Mouse (Mus musculus): ENCODE measurements around the gene Speg. TPM values are rescaled to one million over a fixed set of nuclear protein-coding genes. Genes with fewer than 3 reads are reported as not detected.
A peak's percentile ranks its signal among the peaks of the same experiment; 100 is the strongest.

The Speg gene
- polyA plus RNA-seq, 1 experiment from 2014 or later, result 20.1 TPM

- no peak overlapping the region for H3K9ac ChIP-seq (replicated peaks)
- ATAC-seq (ENCODE audit: low FRiP score), result peak; percentile 11; the same call in 1 of the 2 replicates
- H3K4me1 ChIP-seq, result peaks cover 83% of the 10 kb centered on the region
- no peaks in the 10 kb centered on the region for H3K9me3 ChIP-seq (replicated peaks)
- no peak overlapping the region for H3K4me3 ChIP-seq (replicated peaks)
- H3K36me3 ChIP-seq, result no peaks in the 10 kb centered on the region
- peak overlapping the region; percentile 77 for H3K4me2 ChIP-seq
- H3K27me3 ChIP-seq (replicated peaks), result peaks cover 4% of the 10 kb centered on the region; the same call in 1 of the 2 replicates
- peak overlapping the region; percentile 49 for H3K27ac ChIP-seq (replicated peaks)
- 10% methylated on average over 9 of the region's 9 CpGs for WGBS
Observed at GRCm38 (mm10) chr1:75445141-75445701, 70.1 kb downstream of the Speg start.

DNA sequence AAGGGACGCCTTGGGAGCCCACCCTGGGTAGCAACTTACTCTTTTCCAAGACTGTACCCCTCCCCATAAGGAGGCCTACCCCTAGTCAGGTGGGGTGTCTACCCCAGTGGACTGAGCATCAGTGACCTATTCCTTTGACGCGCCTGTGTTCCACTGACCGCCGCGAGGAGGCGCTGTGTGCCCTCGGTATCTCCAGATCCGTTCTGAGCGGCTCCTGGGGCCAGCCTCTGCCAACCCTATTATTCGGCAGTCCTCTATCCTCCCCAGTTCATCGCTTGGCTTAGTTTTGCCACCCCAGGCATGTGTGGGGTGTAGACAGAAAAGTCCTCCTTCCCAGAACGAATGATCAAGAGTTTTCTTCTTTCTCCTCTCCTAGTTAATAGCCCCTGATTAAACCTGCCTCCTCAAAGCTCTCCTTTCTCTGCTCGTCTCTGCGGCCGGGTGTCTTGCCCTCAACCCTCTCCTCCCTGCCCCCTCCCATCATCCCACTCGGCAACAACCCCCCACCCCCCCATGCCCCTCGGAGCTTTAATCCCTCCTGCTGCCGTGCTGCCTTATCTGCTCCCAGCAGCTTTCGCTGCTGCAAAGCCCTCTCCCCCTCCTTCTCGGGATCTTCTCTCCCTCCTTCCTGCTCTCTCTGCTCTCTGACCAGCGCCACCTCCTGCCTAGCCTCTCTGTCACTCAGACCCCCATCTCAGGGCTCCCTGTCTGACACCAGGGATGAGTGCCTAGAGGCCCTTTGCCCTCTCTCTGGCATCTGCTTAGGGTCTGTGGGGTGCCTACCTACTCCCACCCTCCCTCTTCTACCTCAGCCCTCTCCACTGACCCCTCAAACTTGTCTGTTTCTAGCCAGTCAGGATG is 70.9 kb downstream of the Speg start:
- Histone ChIP-seq H3K4me2 (peak overlapping the region; percentile 77), H3K4me1 (peaks cover 91% of the 10 kb centered on the region), H3K4me3 (replicated peaks) (no peak overlapping the region), H3K36me3 (no peaks in the 10 kb centered on the region), H3K9ac (replicated peaks) (no peak overlapping the region; the same call in 1 of the 2 replicates), H3K27me3 (replicated peaks) (peaks cover 7% of the 10 kb centered on the region), H3K9me3 (replicated peaks) (no peaks in the 10 kb centered on the region), H3K27ac (replicated peaks) (peak overlapping the region; percentile 49)
- WGBS, result under 1% methylated on average over 22 of the region's 22 CpGs
- ATAC-seq (ENCODE audit: low FRiP score), result peak; percentile 10; the same call in 1 of the 2 replicates

DNA sequence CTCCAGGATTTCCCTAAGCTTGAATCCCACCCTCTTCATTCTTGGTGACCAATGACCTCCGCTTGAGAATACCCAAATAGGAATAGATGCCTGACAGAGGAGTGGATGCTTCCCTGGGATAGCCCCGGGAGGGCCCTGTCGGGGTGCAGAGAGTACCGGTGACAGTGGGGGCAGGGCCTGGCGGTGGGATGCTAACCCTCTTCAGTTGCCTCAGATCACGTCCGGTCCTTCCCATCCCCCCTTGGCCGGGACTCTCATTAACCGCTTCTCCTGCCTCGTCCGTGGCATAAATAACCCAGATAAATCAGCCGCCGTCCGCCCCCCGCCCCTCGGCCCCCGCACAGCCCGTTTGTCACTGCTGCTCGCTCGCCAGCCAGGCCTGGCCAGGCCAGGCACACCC is 71.6 kb downstream of the Speg start:
- peaks cover 12% of the 10 kb centered on the region for H3K27me3 ChIP-seq (replicated peaks)
- WGBS, result 5% methylated on average over 18 of the region's 20 CpGs
- H3K4me1 ChIP-seq, result peaks cover 96% of the 10 kb centered on the region
- no peak overlapping the region; the same call in 1 of the 2 replicates for H3K9ac ChIP-seq (replicated peaks)
- no peaks in the 10 kb centered on the region for H3K9me3 ChIP-seq (replicated peaks)
- no peak for ATAC-seq (ENCODE audit: low FRiP score)
- peak overlapping the region; percentile 77 for H3K4me2 ChIP-seq
- H3K36me3 ChIP-seq, result no peaks in the 10 kb centered on the region
- no peak overlapping the region for H3K4me3 ChIP-seq (replicated peaks)
- H3K27ac ChIP-seq (replicated peaks), result peak overlapping the region; percentile 49

- Histone ChIP-seq H3K4me1 (peaks cover 96% of the 10 kb centered on the region), H3K9ac (replicated peaks) (0 out of 2 replicates have a peak overlapping the region, but pooled peaks have one; percentile 20), H3K9me3 (replicated peaks) (no peaks in the 10 kb centered on the region), H3K36me3 (no peaks in the 10 kb centered on the region), H3K27ac (replicated peaks) (peak overlapping the region; percentile 49), H3K4me3 (replicated peaks) (no peak overlapping the region), H3K27me3 (replicated peaks) (peaks cover 12% of the 10 kb centered on the region), H3K4me2 (peak overlapping the region; percentile 77)
- 0 out of 2 replicates have a peak, but pooled peaks have one; percentile 6 for ATAC-seq (ENCODE audit: low FRiP score)
- WGBS, result 8% methylated on average over 10 of the region's 10 CpGs
Observed at GRCm38 (mm10) chr1:75447265-75448051, 72.4 kb downstream of the Speg start.

DNA sequence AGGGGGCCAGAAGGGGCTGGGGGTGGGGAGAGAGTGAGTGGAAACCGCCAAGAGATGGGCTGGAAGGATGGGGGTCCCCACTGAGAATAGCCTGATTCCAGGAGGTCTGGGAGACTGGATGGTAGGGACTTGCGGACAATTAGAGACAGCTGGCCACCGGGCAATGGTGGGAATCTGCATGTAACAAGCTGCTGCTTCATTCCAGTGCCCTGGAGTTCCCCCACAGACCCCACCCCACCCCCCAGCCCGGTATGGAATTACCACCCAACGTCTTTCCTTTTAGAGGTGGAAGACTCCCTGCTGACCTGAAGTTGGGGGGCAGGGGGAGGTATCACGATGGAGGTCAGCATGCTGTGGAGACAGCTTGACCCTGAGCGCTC is 72.9 kb downstream of the Speg start:
- 4% methylated on average over 7 of the region's 7 CpGs for WGBS
- Histone ChIP-seq H3K4me1 (peaks cover 96% of the 10 kb centered on the region), H3K9me3 (replicated peaks) (no peaks in the 10 kb centered on the region), H3K36me3 (no peaks in the 10 kb centered on the region), H3K4me2 (peak overlapping the region; percentile 77), H3K4me3 (replicated peaks) (no peak overlapping the region), H3K27ac (replicated peaks) (peak overlapping the region; percentile 49), H3K27me3 (replicated peaks) (peaks cover 12% of the 10 kb centered on the region), H3K9ac (replicated peaks) (no peak overlapping the region; the same call in 1 of the 2 replicates)
- no peak for ATAC-seq (ENCODE audit: low FRiP score)

- peak overlapping the region; percentile 36 for H3K9ac ChIP-seq (replicated peaks)
Observed at GRCm38 (mm10) chr1:75448937-75449336, 73.8 kb downstream of the Speg start.

DNA sequence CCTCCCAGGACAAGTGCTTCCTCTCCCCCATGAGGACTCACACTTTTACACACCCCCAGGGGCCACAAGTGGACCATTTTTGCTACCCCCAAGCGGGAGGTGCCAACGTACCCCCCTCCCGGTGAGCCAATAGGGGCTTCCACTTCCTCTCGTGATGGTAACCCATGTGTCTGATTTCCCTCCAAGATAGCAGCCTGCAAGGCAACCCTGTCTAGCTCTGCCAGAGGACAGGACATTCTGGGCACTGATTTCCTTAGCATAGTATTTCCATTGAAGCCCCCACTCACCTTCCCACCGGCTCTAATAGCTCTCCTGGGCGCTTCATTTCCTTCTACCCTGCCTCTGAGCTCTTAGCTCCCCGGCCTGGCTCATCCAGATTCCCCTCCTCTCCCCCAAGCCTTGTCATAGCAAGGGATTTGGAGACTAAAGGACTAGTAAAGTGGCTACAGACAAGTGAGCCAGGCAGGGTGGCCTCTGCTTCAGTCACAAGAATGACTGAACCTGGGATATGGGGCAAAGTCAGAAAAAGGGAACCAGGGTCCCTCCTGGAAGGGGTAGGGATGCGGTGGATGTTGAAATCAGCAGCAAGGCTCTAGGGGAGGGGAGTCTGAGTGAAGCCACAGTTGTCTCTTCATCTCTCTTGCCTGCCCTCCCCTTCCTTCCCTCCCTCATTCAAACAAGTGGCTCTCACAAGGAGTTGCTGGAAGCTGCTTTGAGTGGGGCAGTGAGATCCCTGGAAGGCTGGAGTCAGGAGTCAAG is 74.5 kb downstream of the Speg start:
- Histone ChIP-seq H3K9me3 (replicated peaks) (no peaks in the 10 kb centered on the region), H3K27me3 (replicated peaks) (peaks cover 12% of the 10 kb centered on the region), H3K36me3 (no peaks in the 10 kb centered on the region), H3K4me1 (peaks cover 86% of the 10 kb centered on the region), H3K4me2 (peak overlapping the region; percentile 77), H3K4me3 (replicated peaks) (peak overlapping the region; percentile 41), H3K9ac (replicated peaks) (peak overlapping the region; percentile 52), H3K27ac (replicated peaks) (peak overlapping the region; percentile 71)
- ATAC-seq (ENCODE audit: low FRiP score), result no peak
- 4% methylated on average over 8 of the region's 8 CpGs for WGBS

More at GRCm38 (mm10) chr1:75448937-75449336, 73.8 kb downstream of the Speg start:
- peaks cover 12% of the 10 kb centered on the region for H3K27me3 ChIP-seq (replicated peaks)
- H3K4me2 ChIP-seq, result peak overlapping the region; percentile 77
- no peaks in the 10 kb centered on the region for H3K9me3 ChIP-seq (replicated peaks)
- peak overlapping the region; percentile 65; the same call in 1 of the 2 replicates for H3K27ac ChIP-seq (replicated peaks)
- H3K4me3 ChIP-seq (replicated peaks), result peak overlapping the region; percentile 8; the same call in 1 of the 2 replicates
- peaks cover 88% of the 10 kb centered on the region for H3K4me1 ChIP-seq
- ATAC-seq (ENCODE audit: low FRiP score), result no peak
- no peaks in the 10 kb centered on the region for H3K36me3 ChIP-seq
- 5% methylated on average over 14 of the region's 14 CpGs for WGBS

DNA sequence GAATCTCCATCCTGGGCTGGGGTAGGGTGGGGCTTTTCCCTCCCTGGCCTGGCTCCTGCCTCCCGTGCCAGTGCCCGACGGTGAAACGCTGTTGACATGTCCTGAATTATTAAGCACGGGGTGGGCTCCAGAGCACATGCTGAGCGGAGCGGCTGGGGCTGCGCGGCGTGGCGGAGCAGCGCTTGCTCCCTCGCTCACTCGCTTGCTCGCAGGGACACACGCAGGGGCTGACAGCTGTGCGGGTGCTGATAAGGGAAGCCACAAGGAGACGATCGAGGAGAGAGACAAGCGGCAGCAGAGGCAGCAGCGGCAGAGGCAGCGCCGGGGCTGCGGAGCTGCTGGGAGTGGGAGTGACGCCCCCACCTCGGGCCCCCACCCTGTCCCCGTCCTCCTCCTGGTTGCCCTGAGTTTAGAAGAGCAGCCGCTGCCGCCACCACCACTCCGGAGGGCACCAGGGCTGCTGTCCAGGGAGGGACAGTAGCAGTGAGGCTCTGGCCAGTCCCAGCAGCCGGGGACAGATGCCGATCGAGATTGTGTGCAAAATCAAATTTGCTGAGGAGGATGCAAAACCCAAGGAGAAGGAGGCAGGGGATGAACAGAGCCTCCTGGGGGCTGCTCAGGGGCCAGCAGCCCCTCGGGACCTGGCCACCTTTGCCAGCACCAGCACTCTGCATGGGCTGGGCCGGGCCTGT is 75.4 kb downstream of the Speg start, which contains the start of gene Asic4:
TSS of gene Asic4 (plus strand) at position 123 of the 692 bp plus-strand sequence.
- H3K9me3 ChIP-seq (replicated peaks), result no peaks in the 10 kb centered on the region
- peaks cover 83% of the 10 kb centered on the region for H3K4me1 ChIP-seq
- peak within 1 kb of the TSS; percentile 41 for H3K4me3 ChIP-seq (replicated peaks)
- H3K27me3 ChIP-seq (replicated peaks), result peaks cover 12% of the 10 kb centered on the region
- H3K4me2 ChIP-seq, result peak within 1 kb of the TSS; percentile 77
- ATAC-seq (ENCODE audit: low FRiP score), result no peak
- peak within 1 kb of the TSS; percentile 52 for H3K9ac ChIP-seq (replicated peaks)
- WGBS, result 1% methylated on average over 35 of the region's 35 CpGs
- H3K27ac ChIP-seq (replicated peaks), result peak within 1 kb of the TSS; percentile 71
- no peaks in the 10 kb centered on the region for H3K36me3 ChIP-seq

DNA sequence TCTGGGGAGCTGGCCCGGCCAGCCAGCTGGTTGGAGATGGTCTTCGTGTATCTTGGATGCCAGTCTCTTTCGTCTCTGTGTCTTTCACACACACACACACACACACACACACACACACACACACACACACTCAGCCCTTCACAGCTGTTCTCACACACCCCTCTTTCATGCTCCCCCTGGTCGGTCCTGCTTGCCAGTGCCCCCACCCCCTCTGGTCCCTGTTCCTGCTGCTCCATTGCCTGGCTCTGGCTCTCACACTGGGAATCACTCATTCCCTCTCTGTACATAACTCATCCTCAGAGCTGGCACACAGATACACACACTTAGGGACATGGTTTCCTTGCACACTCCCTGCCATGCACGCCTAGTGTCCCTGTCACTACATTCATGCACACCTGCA is 76.8 kb downstream of the Speg start:
- no peak for ATAC-seq (ENCODE audit: low FRiP score)
- Histone ChIP-seq H3K27me3 (replicated peaks) (peaks cover 12% of the 10 kb centered on the region), H3K4me1 (peaks cover 83% of the 10 kb centered on the region), H3K4me3 (replicated peaks) (peak overlapping the region; percentile 41), H3K36me3 (no peaks in the 10 kb centered on the region), H3K27ac (replicated peaks) (peak overlapping the region; percentile 71; the same call in 1 of the 2 replicates), H3K9ac (replicated peaks) (0 out of 2 replicates have a peak overlapping the region, but pooled peaks have one; percentile 6), H3K4me2 (peak overlapping the region; percentile 77), H3K9me3 (replicated peaks) (no peaks in the 10 kb centered on the region)
- WGBS, result 50% methylated on average over 3 of the region's 5 CpGs

- no peaks in the 10 kb centered on the region for H3K9me3 ChIP-seq (replicated peaks)
- H3K4me2 ChIP-seq, result peak overlapping the region; percentile 10; the same call in 1 of the 2 replicates
- peaks cover 76% of the 10 kb centered on the region for H3K4me1 ChIP-seq
- WGBS, result 77% methylated on average over 3 of the region's 3 CpGs
- H3K27ac ChIP-seq (replicated peaks), result no peak overlapping the region; the same call in 1 of the 2 replicates
- H3K9ac ChIP-seq (replicated peaks), result no peak overlapping the region
- peaks cover 13% of the 10 kb centered on the region for H3K27me3 ChIP-seq (replicated peaks)
- H3K36me3 ChIP-seq, result no peaks in the 10 kb centered on the region
- ATAC-seq (ENCODE audit: low FRiP score), result no peak
- H3K4me3 ChIP-seq (replicated peaks), result no peak overlapping the region
Observed at GRCm38 (mm10) chr1:75455433-75455832, 80.3 kb downstream of the Speg start.

Data from neural tube, embryonic 15.5 days (tissue).